1 mouse cellular context compared by ENCODE assay signal in the genomic region with DNA sequence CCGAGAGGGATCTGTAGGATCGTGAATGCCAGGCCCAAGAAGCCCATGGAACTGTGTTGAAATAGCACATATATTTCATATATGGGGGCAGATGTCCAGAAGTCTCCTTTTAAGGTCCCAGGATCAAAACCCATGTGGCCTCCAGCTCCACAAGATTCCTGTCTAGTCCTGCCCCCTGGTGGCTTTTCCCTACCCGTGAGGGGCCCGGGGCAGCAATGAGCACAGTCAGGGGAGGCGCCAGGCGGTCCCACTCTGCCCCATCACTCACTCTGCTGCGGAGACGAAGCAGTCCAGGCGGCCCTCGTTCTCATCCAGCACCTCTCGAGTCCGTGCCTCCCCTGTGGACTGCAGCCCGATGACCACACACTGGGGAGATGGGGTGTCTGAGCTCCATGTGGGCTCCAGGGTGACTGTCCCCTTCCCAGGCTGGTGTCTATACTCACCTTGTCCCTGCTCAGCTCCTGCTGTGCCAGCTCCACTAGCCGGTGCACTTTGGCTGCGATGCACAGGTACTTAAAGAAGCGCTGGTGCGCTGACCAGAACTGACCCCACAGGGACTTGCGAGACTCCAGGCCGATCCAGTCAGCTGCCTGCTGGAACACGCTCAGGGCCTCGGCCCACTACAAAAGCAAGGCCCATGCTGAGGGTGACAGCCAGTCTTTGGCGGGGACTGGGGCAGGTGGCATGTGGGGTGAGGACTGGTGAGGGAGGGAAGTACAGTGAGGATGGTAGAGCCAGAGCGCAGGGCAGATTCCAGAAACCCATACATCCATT.
A peak's percentile ranks its signal among the peaks of the same experiment; 100 is the strongest.
TF ChIP-seq lines count a peak whose summit lies in the region.

No protein-coding gene starts in this region.

TF ChIP-seq in CH12.LX, 34 proteins besides CTCF, POLR2A, EP300 and RAD21 (continued from another document):
- TF ChIP-seq SMC3 (IDR thresholded peaks at IDR 0.05; ENCODE audit: low read depth, low read length): peak; percentile 54
- no peak for TF ChIP-seq MEF2A (IDR thresholded peaks at IDR 0.05; ENCODE audit: borderline replicate concordance, low read depth, low read length)
